In genomic region chr14:121310325-121311080, GRCm38 (mm10) we compare ENCODE assay signal across 15 mouse cellular contexts.
DNase-seq lines count a peak whose midpoint lies in the region; ATAC-seq lines count a peak whose summit lies in the region.
"Had no signal": no experiment of that assay in that cellular context is flagged by ENCODE, and none has a peak within 500 bp of the region (broad histone marks: within the 10 kb centered on the region; RNA-seq: fewer than 3 reads in every experiment).

No protein-coding gene starts in this region.

- H3K9ac ChIP-seq in liver, embryonic 13.5 days: no peak overlapping the region
- H3K9ac ChIP-seq in liver, embryonic 12.5 days: no peak overlapping the region
- H3K9ac ChIP-seq in forebrain, embryonic 14.5 days (ENCODE audit: low read length): no peak overlapping the region
- H3K9ac ChIP-seq: forebrain, postnatal 0 days; limb, embryonic 15.5 days; neural tube, embryonic 15.5 days had no signal

- H3K4me2 ChIP-seq in liver, embryonic 13.5 days: no peak overlapping the region
- H3K4me2 ChIP-seq in liver, embryonic 12.5 days: no peak overlapping the region
- H3K4me2 ChIP-seq in forebrain, embryonic 14.5 days (ENCODE audit: low read length): no peak overlapping the region
- H3K4me2 ChIP-seq: limb, embryonic 15.5 days; neural tube, embryonic 15.5 days had no signal

- DNase-seq in adrenal gland, adult 2 months: peak; percentile 52
- no peak for DNase-seq in adrenal gland, adult 18-20 months (ENCODE audit: low spot score in 2 of 2)
- DNase-seq in liver, embryonic 13.5 days: no peak
- no peak for DNase-seq in urinary bladder, postnatal 36 days (ENCODE audit: low spot score in 2 of 2)
- DNase-seq in forebrain, embryonic 14.5 days (ENCODE audit: low spot score): no peak
- DNase-seq: cerebellum, adult 8-10 months; forebrain, postnatal 0 days; heart, adult 2 months; right cerebral cortex, postnatal 14 days had no signal

- no peaks in the 10 kb centered on the region for H3K27me3 ChIP-seq in liver, embryonic 13.5 days
- no peaks in the 10 kb centered on the region for H3K27me3 ChIP-seq in liver, embryonic 12.5 days (replicated peaks)
- no peaks in the 10 kb centered on the region for H3K27me3 ChIP-seq in forebrain, embryonic 14.5 days (replicated peaks; ENCODE audit: control insufficient read depth, insufficient read depth, low read length)
- H3K27me3 ChIP-seq: limb, embryonic 15.5 days; neural tube, embryonic 15.5 days had no signal

- WGBS in liver, embryonic 13.5 days (ENCODE audit: insufficient replicate concordance): 46% methylated on average over 6 of the region's 6 CpGs
- 55% methylated on average over 6 of the region's 6 CpGs for WGBS in liver, embryonic 12.5 days (ENCODE audit: insufficient replicate concordance)
- 85% methylated on average over 6 of the region's 6 CpGs for WGBS in forebrain, embryonic 14.5 days

- no peak overlapping the region; the same call in 1 of the 2 replicates for H3K27ac ChIP-seq in liver, embryonic 13.5 days
- no peak overlapping the region for H3K27ac ChIP-seq in liver, embryonic 12.5 days
- no peak overlapping the region for H3K27ac ChIP-seq in forebrain, embryonic 14.5 days (ENCODE audit: low read depth, low read length)
- H3K27ac ChIP-seq: heart, adult 2 months; limb, embryonic 15.5 days; neural tube, embryonic 15.5 days had no signal

- peaks cover 11% of the 10 kb centered on the region for H3K36me3 ChIP-seq in liver, embryonic 13.5 days
- peaks cover 16% of the 10 kb centered on the region for H3K36me3 ChIP-seq in liver, embryonic 12.5 days
- H3K36me3 ChIP-seq in forebrain, embryonic 14.5 days (ENCODE audit: control insufficient read depth, insufficient read depth, low read length): no peaks in the 10 kb centered on the region
- H3K36me3 ChIP-seq: neural tube, embryonic 15.5 days had no signal

- peaks cover 52% of the 10 kb centered on the region for H3K4me1 ChIP-seq in liver, embryonic 13.5 days (replicated peaks)
- peaks cover 48% of the 10 kb centered on the region for H3K4me1 ChIP-seq in liver, embryonic 12.5 days
- H3K4me1 ChIP-seq in forebrain, embryonic 14.5 days (ENCODE audit: control insufficient read depth, insufficient read depth, low read length): 0 out of 2 replicates have a peak, but pooled peaks cover 4% of the 10 kb centered on the region

- H3K4me3 ChIP-seq in liver, embryonic 13.5 days (replicated peaks): no peak overlapping the region
- no peak overlapping the region for H3K4me3 ChIP-seq in liver, embryonic 12.5 days
- no peak overlapping the region for H3K4me3 ChIP-seq in forebrain, embryonic 14.5 days (ENCODE audit: low read depth, low read length)
- H3K4me3 ChIP-seq: heart, adult 2 months; limb, embryonic 15.5 days; neural tube, embryonic 15.5 days had no signal

- ATAC-seq in liver, embryonic 13.5 days (ENCODE audit: low read depth): peak; percentile 14; the same call in 1 of the 2 replicates
- no peak for ATAC-seq in liver, embryonic 12.5 days
- peak; percentile 24 to 38; a peak in 3 of 4 replicates for ATAC-seq in hematopoietic stem cell, adult 5-6 weeks (replicated peaks in 1 of 2; ENCODE audit: insufficient read depth in 1 of 2, low FRiP score in 2 of 2, low TSS enrichment in 1 of 2, low read depth in 1 of 2, poor library complexity in 2 of 2, severe bottlenecking in 2 of 2)
- ATAC-seq in megakaryocyte-erythroid progenitor cell, adult 5-6 weeks (replicated peaks; ENCODE audit: low FRiP score, low TSS enrichment, poor library complexity, severe bottlenecking): peak; percentile 28; the same call in 1 of the 2 replicates
- no peak for ATAC-seq in forebrain, embryonic 14.5 days
- ATAC-seq: forebrain, postnatal 0 days; midbrain, embryonic 16.5 days had no signal

- H3K9me3 ChIP-seq in liver, embryonic 13.5 days (replicated peaks): no peaks in the 10 kb centered on the region
- H3K9me3 ChIP-seq in liver, embryonic 12.5 days (replicated peaks): no peaks in the 10 kb centered on the region
- H3K9me3 ChIP-seq in forebrain, embryonic 14.5 days (replicated peaks; ENCODE audit: control insufficient read depth, low read length): no peaks in the 10 kb centered on the region
- H3K9me3 ChIP-seq: limb, embryonic 15.5 days; neural tube, embryonic 15.5 days had no signal

Comparison
In these comparisons a context has a peak if more than half of its experiments do, and no peak if none do; other contexts are left out.
1. ATAC-seq: peak in liver, embryonic 13.5 days (single experiment), hematopoietic stem cell, adult 5-6 weeks (2 of 2) and megakaryocyte-erythroid progenitor cell, adult 5-6 weeks (single experiment); none in liver, embryonic 12.5 days (single experiment) and forebrain, embryonic 14.5 days (single experiment).